Mouse (Mus musculus): ENCODE results near the gene Cep128.

- no peak for TF ChIP-seq CTCF (IDR thresholded peaks at IDR 0.05; ENCODE audit: low read depth, low read length)
- no peak for TF ChIP-seq GATA1 (IDR thresholded peaks at IDR 0.05; ENCODE audit: borderline replicate concordance, low read length)
- no peak for TF ChIP-seq TAL1 (conservative IDR thresholded peaks at IDR 0.05; ENCODE audit: low read depth, low read length)
- TF ChIP-seq POLR2AphosphoS5 (IDR thresholded peaks at IDR 0.05; ENCODE audit: insufficient replicate concordance, low read depth, low read length): no peak
Measured at GRCm38 (mm10) chr12:91075600-91075999, 308.6 kb downstream of the Cep128 start.

All from G1E (cell line).